Mouse (Mus musculus) layer of hippocampus, adult 2 months (tissue): ENCODE results near the gene Itpa. TPM values are rescaled to one million over a fixed set of nuclear protein-coding genes. Genes with fewer than 3 reads are reported as not detected.

Experiments used
- DNase-seq, 2 experiments: peaks; one replicate each; pipeline ENCODE4 v3.0.0; 2022; ENCODE audit warnings: low spot score in 2 of 2
- H3K27ac ChIP-seq: fragments of 200-600 bp; 2 replicates; pipeline ENCODE4 v1.8.1; 2022
- H3K4me3 ChIP-seq: fragments of 200-600 bp; 2 replicates; pipeline ENCODE4 v1.8.1; 2022; ENCODE audit warnings: mild to moderate bottlenecking
- CTCF ChIP-seq: fragments of 200-600 bp; conservative IDR thresholded peaks from 2 replicates; pipeline ENCODE4 v1.8.1; 2022; ENCODE audit warnings: antibody characterized with exemption, mild to moderate bottlenecking, moderate library complexity
- total RNA-seq, 2 experiments: library from RNA; stranded (reverse); gene quantifications; 2 replicates each; pipeline ENCODE4 v1.2.3; 2021

Itpa gene
- total RNA-seq, 2 experiments from 2014 or later: 36.0 to 36.8 TPM

DNA sequence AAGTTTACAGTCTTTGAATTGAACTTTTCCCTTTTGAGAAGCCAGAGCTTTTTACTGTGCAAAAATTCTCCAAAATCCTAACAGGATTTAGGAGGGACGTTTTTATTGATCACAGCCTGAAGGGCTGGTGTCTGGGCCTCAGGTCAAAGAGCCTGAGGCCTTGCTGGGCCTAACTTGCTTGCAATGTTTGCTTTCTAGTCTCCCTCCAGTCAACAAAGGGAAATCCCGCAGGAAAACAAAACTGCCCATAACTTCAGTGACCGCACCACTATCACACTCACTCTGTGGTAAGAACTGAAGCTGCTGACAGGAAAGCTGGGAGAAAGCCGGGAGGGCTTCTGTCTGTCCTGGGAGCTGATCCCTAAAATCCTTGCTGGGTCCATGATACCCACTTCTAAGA is 39.2 kb downstream of the Itpa start:
- TF ChIP-seq CTCF: no peak
- no peak for DNase-seq
- Histone ChIP-seq H3K4me3 (no peak overlapping the region), H3K27ac (no peak overlapping the region)

GRCm38 (mm10) chr2:130707057-130707456 is 39.6 kb downstream of the Itpa start:
- no peak for TF ChIP-seq CTCF
- no peak for DNase-seq
- H3K4me3 ChIP-seq: no peak overlapping the region
- H3K27ac ChIP-seq: no peak overlapping the region

DNA sequence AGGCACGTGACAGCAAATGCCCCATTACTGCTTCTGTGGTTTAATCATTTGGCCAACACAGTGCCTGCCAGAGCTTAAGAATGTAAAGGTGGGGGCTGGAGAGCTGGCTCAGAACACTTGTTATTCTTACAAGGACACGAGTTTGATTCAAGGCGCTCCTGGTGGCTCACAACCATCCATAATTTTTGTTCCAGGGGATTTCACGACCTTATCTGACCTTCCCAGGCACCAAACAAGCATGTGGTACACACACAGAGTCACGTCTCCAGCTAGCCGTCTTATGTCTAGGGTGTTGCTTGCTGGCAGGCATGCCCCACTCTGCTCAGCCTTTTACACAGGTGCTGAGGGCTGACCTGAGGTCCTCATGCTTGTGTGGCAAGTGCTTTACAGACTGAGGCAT is 50.5 kb downstream of the Itpa start:
- Histone ChIP-seq H3K27ac (no peak overlapping the region), H3K4me3 (no peak overlapping the region)
- DNase-seq: no peak
- TF ChIP-seq CTCF: no peak

- DNase-seq: no peak
- no peak overlapping the region for H3K27ac ChIP-seq
- no peak for TF ChIP-seq CTCF
- H3K4me3 ChIP-seq: no peak overlapping the region
Observed at GRCm38 (mm10) chr2:130724369-130724768, 57.0 kb downstream of the Itpa start.

GRCm38 (mm10) chr2:130727752-130728151 is 60.3 kb downstream of the Itpa start:
- DNase-seq: no peak
- Histone ChIP-seq H3K27ac (no peak overlapping the region), H3K4me3 (no peak overlapping the region)
- TF ChIP-seq CTCF: no peak

DNA sequence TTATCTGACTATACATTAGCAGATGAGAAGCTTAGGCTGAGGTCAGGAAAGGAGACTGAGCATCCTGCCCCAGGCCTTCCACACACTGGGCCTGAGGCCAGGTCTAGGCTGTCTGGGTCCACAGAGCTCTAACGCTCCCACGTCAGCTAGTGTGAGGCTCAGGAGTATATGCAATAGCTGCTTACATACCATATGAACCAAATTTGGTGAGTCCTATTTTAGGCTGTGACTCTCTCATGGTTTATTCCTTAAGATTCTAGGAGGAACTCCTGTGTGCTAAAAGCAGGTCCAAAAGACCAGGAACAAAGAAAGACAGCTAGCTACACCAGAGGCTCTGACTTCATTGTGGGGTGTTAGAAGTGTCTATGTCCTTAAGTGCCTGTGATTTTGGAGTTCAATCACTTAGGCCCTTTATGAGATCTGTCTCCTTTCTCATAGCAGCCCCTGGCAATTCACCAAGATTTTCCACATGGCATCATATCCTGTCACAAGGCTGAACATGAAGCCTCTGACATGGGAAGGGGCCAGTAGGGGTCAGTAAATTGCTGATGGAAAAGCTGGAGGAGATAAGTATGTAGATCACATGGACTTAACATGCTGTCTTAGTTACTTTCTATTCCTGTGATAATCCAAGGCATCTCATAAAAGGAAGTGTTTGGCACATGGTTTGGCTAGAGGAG is 61.6 kb downstream of the Itpa start:
- Histone ChIP-seq H3K4me3 (no peak overlapping the region), H3K27ac (no peak overlapping the region)
- DNase-seq: no peak
- TF ChIP-seq CTCF: no peak

DNA sequence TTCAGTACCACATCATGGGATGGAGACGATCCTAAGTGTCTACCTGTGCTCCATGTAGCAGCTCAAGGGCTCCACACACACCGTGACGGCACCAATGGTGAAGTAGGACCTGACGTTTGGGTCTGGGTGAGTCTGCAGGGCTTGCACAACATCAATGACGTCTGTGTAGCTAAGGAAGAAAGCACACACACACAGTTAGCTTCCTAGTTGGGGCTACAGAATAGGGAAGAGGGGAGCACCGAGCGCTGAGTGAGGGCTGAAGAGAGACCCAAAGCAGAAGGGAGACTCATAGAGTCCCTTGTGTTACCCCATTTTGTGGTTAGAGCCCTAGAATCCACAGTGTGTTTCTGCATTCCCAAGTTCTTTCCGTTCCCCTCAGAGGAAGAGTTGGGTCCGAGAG is 63.3 kb downstream of the Itpa start:
- Histone ChIP-seq H3K27ac (no peak overlapping the region), H3K4me3 (no peak overlapping the region)
- TF ChIP-seq CTCF: no peak
- no peak for DNase-seq

Other genes starting within 250 kb of the Itpa start
- 100 to 1,000 TPM in 1 of 2 experiments, 10 to 100 TPM in 1; 91.3 to 104 TPM for gene Vps16, start 243.3 kb upstream of the Itpa start, total RNA-seq
- gene Pced1a, start 242.9 kb upstream of the Itpa start, total RNA-seq: 10 to 100 TPM; 23.0 to 27.3 TPM
- gene Ptpra, start 217.3 kb upstream of the Itpa start, total RNA-seq: 100 to 1,000 TPM; 326 to 341 TPM
- gene Mrps26, start 103.9 kb upstream of the Itpa start, total RNA-seq: 10 to 100 TPM; 82.5 to 86.7 TPM
- gene Oxt, start 91.4 kb upstream of the Itpa start, total RNA-seq: not detected
- 1 to 10 TPM; 2.1 to 2.6 TPM for gene Avp, start 85.1 kb upstream of the Itpa start, total RNA-seq
- gene Fastkd5, start 37.6 kb upstream of the Itpa start, total RNA-seq: 1 to 10 TPM; 8.8 to 8.9 TPM
- gene Ubox5, start 37.6 kb upstream of the Itpa start, total RNA-seq: 10 to 100 TPM; 11.0 to 11.7 TPM
- gene Lzts3, start 24.8 kb upstream of the Itpa start, total RNA-seq: 100 to 1,000 TPM; 185 to 196 TPM
- gene Ddrgk1, start 3.0 kb upstream of the Itpa start, total RNA-seq: 10 to 100 TPM; 97.6 to 98.1 TPM
- under 1 TPM; 0.61 to 0.66 TPM for gene Slc4a11, start 29.9 kb downstream of the Itpa start, total RNA-seq
- gene 4930402H24Rik, start 238.8 kb downstream of the Itpa start, total RNA-seq: 10 to 100 TPM; 77.6 to 89.3 TPM
- 100 to 1,000 TPM; 111 to 113 TPM for gene Atrn, start 238.9 kb downstream of the Itpa start, total RNA-seq